Mouse (Mus musculus): ENCODE data around the gene Tas2r105.

Tas2r105 gene

GRCm38 (mm10) chr6:131687395-131687794 is at the start of gene Tas2r105:
Gene Tas2r105, minus strand, starts transcription at chr6:131687495.
- no peak for DNase-seq (ENCODE audit: low read depth)

GRCm38 (mm10) chr6:131712803-131713202 is 25.5 kb upstream of the Tas2r105 start:
- DNase-seq (ENCODE audit: low read depth): no peak

GRCm38 (mm10) chr6:131689963-131690362 is 2.7 kb upstream of the Tas2r105 start, which contains the start of gene Tas2r114:
Gene Tas2r114, minus strand, starts transcription at chr6:131690063.
- DNase-seq (ENCODE audit: low read depth): no peak

GRCm38 (mm10) chr6:131685644-131686043 is 1.7 kb downstream of the Tas2r105 start, which contains the start of gene Tas2r104:
Gene Tas2r104, minus strand, starts transcription at chr6:131685744.
- no peak for DNase-seq (ENCODE audit: low read depth)

GRCm38 (mm10) chr6:131678786-131679185 is 8.5 kb downstream of the Tas2r105 start, which contains the start of gene Tas2r106:
Gene Tas2r106, minus strand, starts transcription at chr6:131678886.
- DNase-seq (ENCODE audit: low read depth): no peak

GRCm38 (mm10) chr6:131660049-131660448 is 27.2 kb downstream of the Tas2r105 start, which contains the start of gene Tas2r107:
Gene Tas2r107, minus strand, starts transcription at chr6:131660149.
- DNase-seq (ENCODE audit: low read depth): no peak

Measured in fibroblast of lung, adult 2 months (primary cell).